Comparison of ENCODE assay signal across 27 mouse cellular contexts in the genomic region with DNA sequence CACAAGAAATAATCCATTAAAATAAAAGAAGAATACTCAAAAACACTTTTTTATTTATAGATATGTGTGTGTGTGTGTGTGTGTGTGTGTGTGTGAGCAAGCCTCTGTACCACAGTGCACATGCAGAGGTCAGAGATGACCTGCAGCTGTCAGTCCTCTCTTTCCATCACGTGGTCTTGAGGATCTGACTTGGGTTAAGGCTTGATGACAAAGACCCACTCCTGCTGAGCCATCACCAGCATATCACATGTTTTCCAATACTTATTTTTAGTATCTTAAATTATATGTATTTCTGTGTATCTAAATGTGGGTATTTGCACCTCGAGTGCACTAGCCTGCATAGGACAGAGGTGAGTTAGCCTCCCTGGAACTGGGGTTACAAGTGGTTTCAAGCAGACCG. TPM values are rescaled to one million over a fixed set of nuclear protein-coding genes. Genes with fewer than 3 reads are reported as not detected.
A peak's percentile ranks its signal among the peaks of the same experiment; 100 is the strongest.
DNase-seq lines count a peak whose midpoint lies in the region; ATAC-seq and TF ChIP-seq lines count a peak whose summit lies in the region.
"Had no signal": no experiment of that assay in that cellular context is flagged by ENCODE, and none has a peak within 500 bp of the region (broad histone marks: within the 10 kb centered on the region; RNA-seq: fewer than 3 reads in every experiment).

No protein-coding gene starts in this region.

- intact Hi-C loops in gastrocnemius, adult 2 months (cut with DNase I) = no loop called here

- H3K4me2 ChIP-seq in kidney, postnatal 0 days (ENCODE audit: low read length) = no peak overlapping the region
- H3K4me2 ChIP-seq: embryonic facial prominence, embryonic 15.5 days; heart, embryonic 13.5 days; limb, embryonic 15.5 days; lung, embryonic 14.5 days; midbrain, embryonic 15.5 days; stomach, embryonic 15.5 days had no signal

- peaks cover 33% of the 10 kb centered on the region for H3K79me3 ChIP-seq in C2C12 (ENCODE audit: low read depth)

- H3K79me2 ChIP-seq in C2C12 (ENCODE audit: control insufficient read depth, insufficient read depth) = peaks cover 87% of the 10 kb centered on the region
- peaks cover 100% of the 10 kb centered on the region for H3K79me2 ChIP-seq in macrophage (ENCODE audit: inconsistent target)

- peaks cover 3% of the 10 kb centered on the region; the same call in 1 of the 2 replicates for H3K4me1 ChIP-seq in kidney, postnatal 0 days (replicated peaks; ENCODE audit: insufficient read depth, low read length)
- H3K4me1 ChIP-seq: midbrain, embryonic 10.5 days; midbrain, embryonic 15.5 days; stomach, embryonic 15.5 days had no signal

- no peak for TF ChIP-seq CTCF in gastrocnemius, adult 2 months (IDR thresholded peaks at IDR 0.05)
- no peak for TF ChIP-seq CTCF in kidney, postnatal 0 days (IDR thresholded peaks at IDR 0.05; ENCODE audit: low read depth)
- TF ChIP-seq CTCF in C2C12 (IDR thresholded peaks at IDR 0.05; ENCODE audit: control insufficient read depth, insufficient read depth, insufficient read length) = no peak

- no peaks in the 10 kb centered on the region for H3K27me3 ChIP-seq in kidney, postnatal 0 days (ENCODE audit: insufficient read depth, low read length)
- no peaks in the 10 kb centered on the region for H3K27me3 ChIP-seq in C2C12 (ENCODE audit: control insufficient read depth, insufficient read depth, insufficient read length)
- H3K27me3 ChIP-seq: embryonic facial prominence, embryonic 15.5 days; heart, embryonic 13.5 days; limb, embryonic 15.5 days; midbrain, embryonic 15.5 days; stomach, embryonic 15.5 days had no signal

- H3K9ac ChIP-seq in kidney, postnatal 0 days (ENCODE audit: low read depth, low read length) = no peak overlapping the region
- H3K9ac ChIP-seq: embryonic facial prominence, embryonic 15.5 days; heart, embryonic 13.5 days; limb, embryonic 15.5 days; lung, embryonic 14.5 days; midbrain, embryonic 15.5 days; stomach, embryonic 15.5 days had no signal

- 31% methylated on average over 3 of the region's 3 CpGs for WGBS in kidney, postnatal 0 days
- 86% methylated on average over 3 of the region's 3 CpGs for WGBS in macrophage (ENCODE audit: missing documents)

- H3ac ChIP-seq in C2C12 (ENCODE audit: control insufficient read depth, insufficient read length, low read depth) = no peak overlapping the region

- peak overlapping the region; percentile 80 for H3K27ac ChIP-seq in gastrocnemius, adult 2 months
- H3K27ac ChIP-seq in kidney, postnatal 0 days = 0 out of 2 replicates have a peak overlapping the region, but pooled peaks have one; percentile 20
- H3K27ac ChIP-seq in macrophage = peak overlapping the region; percentile 70; the same call in 1 of the 2 replicates
- H3K27ac ChIP-seq: embryonic facial prominence, embryonic 10.5 days; embryonic facial prominence, embryonic 15.5 days; heart, embryonic 13.5 days; hindbrain, embryonic 10.5 days; limb, embryonic 10.5 days; limb, embryonic 15.5 days; midbrain, embryonic 10.5 days; midbrain, embryonic 15.5 days; stomach, embryonic 15.5 days had no signal

- no peaks in the 10 kb centered on the region for H3K9me3 ChIP-seq in kidney, postnatal 0 days (replicated peaks; ENCODE audit: low read length)
- H3K9me3 ChIP-seq: embryonic facial prominence, embryonic 10.5 days; embryonic facial prominence, embryonic 15.5 days; heart, embryonic 13.5 days; hindbrain, embryonic 10.5 days; limb, embryonic 10.5 days; limb, embryonic 15.5 days; midbrain, embryonic 10.5 days; midbrain, embryonic 15.5 days; stomach, embryonic 15.5 days had no signal

- DNase-seq in gastrocnemius, adult 2 months = no peak
- DNase-seq in gastrocnemius, adult 8-10 months (ENCODE audit: low spot score in 2 of 2) = no peak
- DNase-seq in kidney, postnatal 0 days (ENCODE audit: low spot score) = no peak
- no peak for DNase-seq in kidney, postnatal 10 days
- no peak for DNase-seq in frontal cortex, adult 2 months (ENCODE audit: extremely low spot score in 1 of 2, low spot score in 1 of 2)
- no peak for DNase-seq in ovary, adult 18-20 months (ENCODE audit: low spot score)
- DNase-seq: cerebellum, adult 2 months; cerebellum, postnatal 25 days; heart, postnatal 14 days; layer of hippocampus, adult 9-11 months; lung, embryonic 14.5 days; lung, postnatal 14 days; right cerebral cortex, adult 18-20 months had no signal

- no peak overlapping the region for H3K4me3 ChIP-seq in gastrocnemius, adult 2 months
- no peak overlapping the region for H3K4me3 ChIP-seq in kidney, postnatal 0 days (replicated peaks; ENCODE audit: low read depth, low read length)
- no peak overlapping the region for H3K4me3 ChIP-seq in C2C12 (ENCODE audit: insufficient read depth, poor library complexity, severe bottlenecking)
- no peak overlapping the region for H3K4me3 ChIP-seq in macrophage (ENCODE audit: inconsistent target)
- H3K4me3 ChIP-seq: embryonic facial prominence, embryonic 10.5 days; embryonic facial prominence, embryonic 15.5 days; heart, embryonic 13.5 days; hindbrain, embryonic 10.5 days; limb, embryonic 10.5 days; limb, embryonic 15.5 days; midbrain, embryonic 10.5 days; midbrain, embryonic 15.5 days; stomach, embryonic 15.5 days had no signal

- ATAC-seq in kidney, postnatal 0 days (replicated peaks; ENCODE audit: low FRiP score, low read depth) = no peak
- ATAC-seq: CD4-positive, CD25-positive, alpha-beta regulatory T cell, adult 4 months; forebrain, embryonic 14.5 days; hindbrain, embryonic 16.5 days; midbrain, embryonic 15.5 days had no signal

- H3K36me3 ChIP-seq in kidney, postnatal 0 days (ENCODE audit: insufficient read depth, low read length) = peaks cover 36% of the 10 kb centered on the region
- H3K36me3 ChIP-seq in C2C12 (ENCODE audit: control insufficient read depth, insufficient read depth) (peaks cover 64% of the 10 kb centered on the region), macrophage (ENCODE audit: inconsistent target) (peaks cover 65% of the 10 kb centered on the region)

TF ChIP-seq in C2C12, 6 proteins besides CTCF, POLR2A, EP300 and RAD21:
- TF ChIP-seq CEBPB (IDR thresholded peaks at IDR 0.05; ENCODE audit: low read depth) (no peak), USF1 (IDR thresholded peaks at IDR 0.05; ENCODE audit: low read depth) (peak; percentile 12)

RNA-seq across cellular contexts. Expression of a gene that starts 14.7 kb away (rescaled TPM):
- 10 to 100 TPM; 65.4 to 73.5 TPM for total RNA-seq in gastrocnemius, adult 2 months (2021)
- total RNA-seq in gastrocnemius, adult 8-10 months (2022) = 10 to 100 TPM; 57.5 to 65.9 (median 63.7) TPM
- polyA plus RNA-seq in kidney, postnatal 0 days (2015; fragmentation: Nextera tagmentation; extraction: Ambion mirVana) = 11.9 TPM in 2 replicates
- 18.1 TPM for polyA plus RNA-seq in C2C12 (2012; fragmentation: generic; extraction: Trizol)
- 100 to 1,000 TPM in 24 of 26 experiments, 10 to 100 TPM in 2; 81.9 to 271 (median 191) TPM for total RNA-seq in macrophage (2018; cell fraction: chromatin; rRNA removed)
- total RNA-seq in macrophage (2018; cell fraction: cytosol; rRNA removed) = 10 to 100 TPM; 20.9 to 46.2 (median 34.0) TPM
- 100 to 1,000 TPM in 4 of 26 experiments, 10 to 100 TPM in 22; 39.5 to 136 (median 76.7) TPM for total RNA-seq in macrophage (2018; cell fraction: nucleus; rRNA removed)
- polyA plus RNA-seq in macrophage (2018) = 28.0 to 30.4 TPM (median 28.5 TPM) in 3 replicates
- polyA plus RNA-seq in frontal cortex, adult 2 months (2012; rRNA removed) = 33.6 and 41.7 TPM in 2 replicates

Comparison
In these comparisons a context has a peak if more than half of its experiments do, and no peak if none do; other contexts are left out.
1. H3K27ac ChIP-seq: peak in every context shown above with its lines; median percentile 80 in gastrocnemius, adult 2 months; 70 in macrophage; 20 in kidney, postnatal 0 days.